In genomic region chr8:95677591-95678023, GRCm38 (mm10) we compare ENCODE assay signal across 8 mouse cellular contexts. TPM values are rescaled to one million over a fixed set of nuclear protein-coding genes. Genes with fewer than 3 reads are reported as not detected.
DNase-seq lines count a peak whose midpoint lies in the region; ATAC-seq and TF ChIP-seq lines count a peak whose summit lies in the region.

No protein-coding gene starts in this region.

- peak; percentile 18 for DNase-seq in cerebellum, adult 2 months
- no peak for DNase-seq in cerebellum, adult 9-10 months
- DNase-seq in retina, postnatal 1 day, result peak; percentile 66
- no peak for DNase-seq in retina, embryonic 14.5 days (ENCODE audit: low spot score)
- DNase-seq in frontal cortex, postnatal 10 days (ENCODE audit: low spot score in 2 of 2), result no peak

- WGBS in cerebellum, adult 2 months, result 2% methylated on average over 31 of the region's 48 CpGs
- WGBS in hindbrain, embryonic 12.5 days, result under 1% methylated on average over 25 of the region's 48 CpGs
- under 1% methylated on average over 40 of the region's 48 CpGs for WGBS in midbrain, embryonic 12.5 days

- peak overlapping the region; percentile 76 for H3K9ac ChIP-seq in hindbrain, embryonic 12.5 days
- H3K9ac ChIP-seq in midbrain, embryonic 12.5 days (replicated peaks), result peak overlapping the region; percentile 63

- H3K4me3 ChIP-seq in cerebellum, adult 2 months (replicated peaks; ENCODE audit: insufficient read depth, low read depth, low read length), result peak overlapping the region; percentile 34
- peak overlapping the region; percentile 55 for H3K4me3 ChIP-seq in hindbrain, embryonic 12.5 days
- peak overlapping the region; percentile 60 for H3K4me3 ChIP-seq in midbrain, embryonic 12.5 days

- peak overlapping the region; percentile 78 for H3K4me2 ChIP-seq in hindbrain, embryonic 12.5 days (replicated peaks)
- H3K4me2 ChIP-seq in midbrain, embryonic 12.5 days (replicated peaks), result peak overlapping the region; percentile 92

- TF ChIP-seq POLR2A in cerebellum, adult 2 months (IDR thresholded peaks at IDR 0.05; ENCODE audit: borderline replicate concordance, insufficient read depth, low read length), result no peak

- no peaks in the 10 kb centered on the region for H3K36me3 ChIP-seq in hindbrain, embryonic 12.5 days
- no peaks in the 10 kb centered on the region for H3K36me3 ChIP-seq in midbrain, embryonic 12.5 days

- no peaks in the 10 kb centered on the region for H3K4me1 ChIP-seq in cerebellum, adult 2 months (ENCODE audit: control insufficient read depth, insufficient read depth, low read length)
- H3K4me1 ChIP-seq in hindbrain, embryonic 12.5 days, result peaks cover 15% of the 10 kb centered on the region
- H3K4me1 ChIP-seq in midbrain, embryonic 12.5 days, result peaks cover 15% of the 10 kb centered on the region; the same call in 1 of the 2 replicates

- no peak overlapping the region for H3K27ac ChIP-seq in cerebellum, adult 2 months (ENCODE audit: insufficient read depth, low read length)
- 0 out of 2 replicates have a peak overlapping the region, but pooled peaks have one; percentile 5 for H3K27ac ChIP-seq in hindbrain, embryonic 12.5 days
- H3K27ac ChIP-seq in midbrain, embryonic 12.5 days (replicated peaks), result no peak overlapping the region

- H3K9me3 ChIP-seq in hindbrain, embryonic 12.5 days (replicated peaks), result no peaks in the 10 kb centered on the region
- no peaks in the 10 kb centered on the region for H3K9me3 ChIP-seq in midbrain, embryonic 12.5 days

- 0 out of 2 replicates have a peak, but pooled peaks cover 1% of the 10 kb centered on the region for H3K27me3 ChIP-seq in cerebellum, adult 2 months (ENCODE audit: control insufficient read depth, insufficient read depth, low read length)
- H3K27me3 ChIP-seq in hindbrain, embryonic 12.5 days, result peaks cover 75% of the 10 kb centered on the region
- H3K27me3 ChIP-seq in midbrain, embryonic 12.5 days, result peaks cover 77% of the 10 kb centered on the region

- no peak for TF ChIP-seq CTCF in cerebellum, adult 2 months (IDR thresholded peaks at IDR 0.05; ENCODE audit: borderline replicate concordance, insufficient read depth, low read depth, low read length)

- peak; percentile 51 for ATAC-seq in hindbrain, embryonic 12.5 days (ENCODE audit: low FRiP score)
- ATAC-seq in midbrain, embryonic 12.5 days (ENCODE audit: low FRiP score, low read depth), result peak; percentile 52
- ATAC-seq in monocyte, adult 5-6 weeks (replicated peaks; ENCODE audit: insufficient number of reproducible peaks, low FRiP score, low TSS enrichment, poor library complexity, severe bottlenecking), result no peak

RNA-seq across cellular contexts. Expression of gene Ndrg4, which starts 0.8 kb away (rescaled TPM):
- 1,847 and 1,940 TPM in 2 replicates for polyA plus RNA-seq in cerebellum, adult 2 months (2012; rRNA removed)
- polyA plus RNA-seq in hindbrain, embryonic 12.5 days (2016; fragmentation: Nextera tagmentation; extraction: Ambion mirVana), result 97.1 and 99.0 TPM in 2 replicates
- polyA plus RNA-seq in midbrain, embryonic 12.5 days (2016; fragmentation: Nextera tagmentation; extraction: Ambion mirVana), result 75.2 and 77.7 TPM in 2 replicates
- total RNA-seq in monocyte, adult 5-6 weeks (2017), result not detected in 3 replicates

RNA-seq across cellular contexts. Expression of gene Setd6, which starts 38.1 kb away (rescaled TPM):
- polyA plus RNA-seq in cerebellum, adult 2 months (2012; rRNA removed), result 26.7 and 27.8 TPM in 2 replicates
- 20.1 and 21.9 TPM in 2 replicates for polyA plus RNA-seq in hindbrain, embryonic 12.5 days (2016; fragmentation: Nextera tagmentation; extraction: Ambion mirVana)
- 21.0 and 26.3 TPM in 2 replicates for polyA plus RNA-seq in midbrain, embryonic 12.5 days (2016; fragmentation: Nextera tagmentation; extraction: Ambion mirVana)
- total RNA-seq in monocyte, adult 5-6 weeks (2017), result 28.0 to 35.7 TPM (median 28.3 TPM) in 3 replicates

RNA-seq across cellular contexts. Expression of gene Gins3, which starts 44.4 kb away (rescaled TPM):
- polyA plus RNA-seq in cerebellum, adult 2 months (2012; rRNA removed), result 3.0 and 3.2 TPM in 2 replicates
- polyA plus RNA-seq in hindbrain, embryonic 12.5 days (2016; fragmentation: Nextera tagmentation; extraction: Ambion mirVana), result 16.6 and 17.9 TPM in 2 replicates
- 20.2 and 21.9 TPM in 2 replicates for polyA plus RNA-seq in midbrain, embryonic 12.5 days (2016; fragmentation: Nextera tagmentation; extraction: Ambion mirVana)
- total RNA-seq in monocyte, adult 5-6 weeks (2017), result 9.5 to 14.5 TPM (median 10.2 TPM) in 3 replicates

Comparison
In these comparisons a context has a peak if more than half of its experiments do, and no peak if none do; other contexts are left out.
1. DNase-seq: peak in cerebellum, adult 2 months (2 of 2) and retina, postnatal 1 day (single experiment); none in cerebellum, adult 9-10 months (single experiment), retina, embryonic 14.5 days (single experiment) and frontal cortex, postnatal 10 days (0 of 2).
2. RNA of gene Ndrg4, which starts 0.8 kb away (polyA plus RNA-seq): 1,847 to 1,940 TPM in cerebellum, adult 2 months; 97.1 to 99.0 TPM in hindbrain, embryonic 12.5 days and 75.2 to 77.7 TPM in midbrain, embryonic 12.5 days; every median in the first group is over 10 times any median in the second.
3. Peak in every context shown above with its lines, with median percentiles within 50 percentile points of each other: H3K4me3 ChIP-seq.